Mouse (Mus musculus) gastrocnemius, postnatal 25 days (tissue): ENCODE measurements around the gene Pou4f1. TPM values are rescaled to one million over a fixed set of nuclear protein-coding genes. Genes with fewer than 3 reads are reported as not detected.
"Not testable (repeated sequence)": the region's sequence is repeated elsewhere in the genome, so short reads cannot be mapped to it uniquely, and the experiment has no call there.

Source experiments
- DNase-seq: peaks from one replicate; pipeline ENCODE4 v3.0.0; 2022
- long read RNA-seq, 2 experiments: library from polyadenylated mRNA; stranded (forward); transcript quantifications; one replicate each; pipeline ENCODE4 v2.0.0; 2021
- total RNA-seq, 2 experiments: library from RNA; stranded (reverse); gene quantifications; 1 replicate in 1 of 2; 2 replicates in 1 of 2; pipeline ENCODE4 v1.2.3; 2021

Gene Pou4f1
- 1 to 10 TPM; 1.1 TPM for total RNA-seq
- long read RNA-seq, experiment 1: 0 reads
- long read RNA-seq, experiment 2, full-length matches to known transcripts: 1 of 1 reads
- long read RNA-seq, experiment 2, partial matches to known transcripts: 0 of 1 reads
- long read RNA-seq, experiment 2, other reads (novel, unspliced or antisense): 0 of 1 reads

DNA sequence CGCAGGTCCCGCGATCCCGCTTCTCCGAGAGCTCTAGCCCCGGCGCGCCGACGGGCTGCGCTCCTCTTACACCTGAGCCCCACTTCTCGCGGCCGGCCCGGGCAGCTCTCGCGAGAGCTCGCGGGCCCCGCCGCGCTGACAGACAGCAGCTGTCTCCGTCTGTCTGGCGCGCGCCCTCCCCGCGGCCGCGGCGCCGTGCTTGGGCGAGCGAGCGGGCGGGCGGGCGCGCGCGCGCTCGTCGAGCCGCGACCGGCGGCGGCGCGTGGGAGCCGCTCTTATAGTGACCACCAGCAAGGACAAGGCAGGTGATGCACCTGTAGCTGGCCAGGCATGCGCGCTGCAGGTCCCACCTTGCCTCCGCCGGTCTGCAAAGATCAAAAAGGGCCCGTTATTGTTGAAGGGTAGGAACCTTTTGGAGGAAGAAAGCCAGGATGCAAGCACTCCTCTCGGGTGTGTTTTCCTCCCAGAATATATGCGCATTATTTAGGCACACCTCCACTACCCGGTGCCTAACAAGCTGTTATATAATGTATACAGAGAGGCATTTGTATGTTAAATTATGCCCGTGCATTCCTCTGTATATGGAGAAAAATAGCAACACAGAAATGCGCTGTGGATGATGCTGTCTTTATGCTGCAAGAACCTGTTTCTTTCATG, at the start of gene Pou4f1:
TSS of gene Pou4f1 (minus strand) at position 34 of the 657 bp plus-strand sequence.
- peak; percentile 75 for DNase-seq

DNA sequence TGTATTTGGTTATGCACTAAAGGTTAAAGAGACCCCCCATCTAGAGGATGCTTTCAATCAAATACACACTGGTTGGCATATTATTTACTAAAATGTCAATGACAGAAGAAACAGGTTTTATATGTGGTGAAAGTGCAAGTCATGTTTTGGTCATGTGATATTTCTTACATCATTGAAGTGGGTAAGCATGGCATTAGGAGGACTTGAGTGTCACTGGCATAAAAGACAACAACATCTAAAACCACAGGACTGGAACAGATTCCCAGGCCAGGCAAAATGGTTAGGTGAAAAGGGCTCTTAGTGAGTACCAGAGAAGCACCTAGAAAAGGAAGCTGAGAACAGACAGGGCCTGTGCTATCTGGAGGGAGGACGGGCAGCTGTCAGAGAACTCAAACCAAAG, 43.9 kb upstream of the Pou4f1 start:
- no peak for DNase-seq

DNA sequence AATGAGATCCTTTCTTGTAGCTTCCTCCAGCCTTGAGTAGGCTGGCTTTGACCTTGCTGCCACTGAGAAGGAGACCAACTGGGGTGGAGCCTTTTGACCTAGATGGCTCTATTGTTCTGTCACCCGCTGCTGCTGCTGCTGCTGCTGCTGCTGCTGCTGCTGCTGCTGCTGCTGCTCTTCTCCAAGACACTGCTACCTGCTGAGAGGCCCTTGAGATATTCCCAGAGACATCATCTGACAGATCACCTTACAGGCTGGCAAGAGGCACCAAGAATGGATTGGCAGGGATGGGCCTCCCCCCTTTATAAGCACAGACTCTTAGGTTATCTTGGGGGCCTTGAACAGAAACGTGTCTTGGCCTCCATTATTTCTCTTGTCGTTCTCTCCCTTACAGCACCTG, 35.0 kb upstream of the Pou4f1 start:
- not testable (repeated sequence) for DNase-seq

DNA sequence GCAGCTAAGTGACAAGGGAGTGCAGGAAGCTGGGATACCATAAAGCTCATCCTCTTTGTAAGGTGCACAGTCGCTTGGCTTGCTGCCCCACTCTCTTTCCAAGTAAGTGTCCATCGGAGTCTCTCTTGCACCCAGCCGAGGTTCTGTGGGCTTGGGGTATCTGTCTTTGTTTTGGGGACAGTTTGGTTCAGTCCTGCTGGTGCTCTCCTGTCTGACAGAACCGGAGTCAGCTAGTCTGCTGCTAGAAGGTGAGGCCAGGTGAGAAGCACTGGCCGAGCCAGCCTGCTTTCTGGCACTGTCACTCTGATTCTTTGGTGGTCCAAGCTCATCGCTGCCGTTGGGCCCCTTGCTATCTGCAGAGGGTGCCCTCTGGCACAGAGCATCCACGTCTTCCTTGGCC, 12.0 kb upstream of the Pou4f1 start:
- no peak for DNase-seq

DNA sequence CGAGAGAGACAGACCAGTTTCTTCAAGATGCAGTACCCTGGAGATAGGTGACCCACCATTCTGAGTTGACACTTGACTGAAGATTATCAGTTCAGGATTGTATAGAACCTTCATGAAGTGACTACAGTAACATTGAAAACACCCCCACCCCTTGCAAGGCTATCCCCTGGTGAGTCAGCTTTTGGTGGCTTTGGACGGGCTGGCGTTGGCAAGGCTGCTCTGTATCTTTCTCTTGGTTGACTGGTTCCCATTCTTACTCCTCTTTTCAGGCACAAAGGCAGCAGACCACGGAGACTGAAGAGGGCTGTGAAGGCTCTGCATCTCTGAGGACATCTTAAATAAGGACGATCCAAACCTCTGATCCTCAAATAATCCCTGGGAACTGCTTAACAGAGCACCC, 10.8 kb upstream of the Pou4f1 start:
- no peak for DNase-seq

DNA sequence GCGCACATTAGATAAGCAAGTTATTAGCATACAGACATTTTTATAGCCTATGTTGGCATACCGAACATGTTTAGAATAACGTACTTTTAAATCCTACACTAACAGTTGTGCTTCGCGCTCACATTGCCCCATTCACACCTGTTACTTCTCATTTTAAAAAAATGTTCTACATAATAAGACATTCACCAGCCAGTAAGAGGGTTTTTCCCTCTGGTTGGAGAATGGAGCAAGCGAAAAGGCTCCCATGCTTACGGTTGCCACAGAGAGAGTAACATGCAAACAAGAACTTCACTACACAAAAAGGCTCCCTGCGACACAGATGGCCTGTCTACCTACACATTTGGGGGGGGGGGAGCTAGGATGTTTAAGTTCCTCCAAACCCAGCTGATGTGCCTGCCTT, 9.8 kb upstream of the Pou4f1 start:
- DNase-seq: no peak

DNA sequence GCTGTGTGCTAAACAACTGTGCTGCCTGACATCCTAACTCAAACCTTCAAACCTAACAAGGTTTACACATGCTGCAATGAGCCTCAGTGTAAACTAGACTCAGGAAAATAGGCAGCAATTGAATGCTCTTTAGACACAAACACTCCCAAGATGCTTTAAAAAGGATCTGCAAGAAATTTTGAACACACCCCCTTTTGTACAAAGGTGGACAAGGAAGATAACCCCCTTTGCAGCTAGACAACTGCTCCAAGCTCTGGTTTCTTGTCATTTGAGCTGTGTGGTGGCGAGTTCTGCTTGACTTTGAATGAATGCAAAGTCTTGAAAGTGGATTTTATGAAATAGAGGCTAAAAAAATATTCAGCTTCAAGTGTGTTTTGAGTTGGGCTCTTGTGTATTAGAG, 7.6 kb upstream of the Pou4f1 start:
- no peak for DNase-seq

DNA sequence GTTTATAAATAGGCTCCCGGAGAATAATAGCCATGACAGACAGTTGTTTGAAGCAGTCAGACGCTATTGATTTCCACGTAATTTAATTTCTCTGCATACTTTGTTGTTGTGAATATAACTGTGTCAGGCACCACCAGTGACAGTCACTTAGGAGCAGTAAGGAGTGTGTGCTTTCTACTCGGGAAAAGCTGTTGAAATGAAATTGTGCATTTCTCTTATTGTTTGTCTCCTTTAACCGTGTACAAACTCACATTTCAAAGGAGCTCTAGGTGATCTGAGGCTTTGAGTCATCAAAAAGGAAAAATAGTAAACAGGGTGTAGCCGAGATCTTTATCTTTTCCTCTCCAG, 798 bp upstream of the Pou4f1 start:
- DNase-seq: no peak

DNA sequence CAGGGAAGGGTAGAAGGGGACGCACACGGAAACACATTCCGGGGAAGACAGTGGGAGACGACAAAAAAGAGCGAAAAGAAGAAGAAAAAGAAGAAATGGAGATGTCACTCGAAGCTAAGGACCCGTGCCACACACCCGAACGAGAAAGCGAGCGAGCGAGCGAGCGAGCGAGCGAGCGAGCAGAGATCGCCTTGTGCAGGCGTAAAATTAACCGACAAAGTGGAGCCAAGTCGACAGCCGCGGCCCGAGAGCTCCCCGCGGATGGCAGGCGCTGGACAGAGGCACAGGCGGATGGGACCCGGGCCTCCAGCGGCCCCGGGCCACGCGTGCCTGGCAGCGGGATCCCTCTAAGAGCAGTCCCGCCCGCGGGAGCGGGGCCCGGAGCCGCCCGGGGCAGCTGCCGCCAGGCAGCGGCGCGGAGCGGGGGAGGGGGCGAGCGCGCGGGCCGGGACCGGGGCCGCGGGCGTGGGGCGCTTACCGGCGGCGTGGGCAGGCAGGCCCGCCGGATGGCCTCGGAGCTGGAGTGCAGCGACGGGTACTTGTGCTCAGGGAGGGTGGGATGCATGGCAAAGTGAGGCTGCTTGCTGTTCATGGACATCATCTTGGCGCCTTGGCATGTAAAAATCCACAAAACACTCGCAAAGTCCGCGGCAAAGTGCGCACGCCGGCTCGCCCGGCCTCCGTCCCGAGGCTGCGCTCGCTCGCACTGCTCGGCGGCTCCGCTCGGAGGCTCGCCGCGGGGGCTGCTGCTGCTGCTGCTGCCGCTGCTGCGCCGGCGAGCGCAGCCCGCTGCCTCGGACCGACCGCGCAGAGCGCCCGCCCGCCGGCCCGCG, 450 bp downstream of the Pou4f1 start:
- no peak for DNase-seq

DNA sequence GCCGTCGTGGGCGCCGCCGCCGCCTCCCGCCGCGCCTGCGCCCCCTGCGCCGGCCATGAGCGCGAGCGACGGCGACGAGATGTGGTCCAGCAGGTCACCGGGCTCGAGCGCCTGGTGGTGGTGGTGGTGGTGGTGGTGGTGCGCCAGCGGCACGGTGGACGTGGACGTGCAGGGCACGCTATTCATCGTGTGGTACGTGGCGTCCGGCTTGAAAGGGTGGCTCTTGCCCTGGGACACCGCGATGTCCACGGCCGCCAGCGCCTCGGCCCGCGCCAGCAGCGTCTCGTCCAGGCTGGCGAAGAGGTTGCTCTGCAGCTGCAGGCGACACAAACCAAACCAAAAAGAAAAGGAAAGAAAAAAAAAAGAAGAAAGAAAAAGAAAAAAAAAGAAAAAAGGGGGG, 1.2 kb downstream of the Pou4f1 start:
- DNase-seq: no peak

DNA sequence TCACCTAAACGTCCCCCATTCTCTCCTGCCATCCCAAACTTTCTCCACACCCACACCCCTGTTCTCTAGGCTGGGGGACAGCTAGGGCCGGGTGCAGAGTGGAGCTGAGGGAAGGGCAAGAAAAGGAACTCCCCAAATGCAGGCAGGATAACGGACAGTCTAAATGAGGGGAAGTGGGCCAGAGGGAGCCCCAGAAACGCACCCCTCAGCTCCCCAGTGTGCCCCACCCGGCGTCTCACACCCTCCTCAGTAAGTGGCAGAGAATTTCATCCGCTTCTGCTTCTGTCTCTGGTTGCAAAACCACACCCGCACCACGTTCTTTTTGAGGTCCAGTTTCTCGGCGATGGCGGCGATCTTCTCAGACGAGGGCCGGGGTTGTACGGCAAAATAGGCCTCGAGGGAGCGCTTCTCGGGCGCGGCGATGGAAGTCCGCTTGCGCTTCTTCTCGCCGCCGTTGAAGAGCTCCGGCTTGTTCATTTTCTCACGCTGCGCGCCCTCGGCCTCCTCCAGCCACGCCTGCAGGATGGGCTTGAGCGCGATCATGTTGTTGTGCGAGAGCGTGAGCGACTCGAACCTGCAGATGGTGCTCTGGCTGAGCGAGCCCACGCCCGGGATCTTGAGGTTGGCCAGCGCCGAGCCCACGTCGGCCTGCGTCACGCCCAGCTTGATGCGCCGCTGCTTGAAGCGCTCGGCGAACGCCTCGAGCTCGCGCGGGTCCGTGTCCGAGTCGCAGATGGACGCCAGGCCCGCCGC, 2.1 kb downstream of the Pou4f1 start:
- no peak for DNase-seq

DNA sequence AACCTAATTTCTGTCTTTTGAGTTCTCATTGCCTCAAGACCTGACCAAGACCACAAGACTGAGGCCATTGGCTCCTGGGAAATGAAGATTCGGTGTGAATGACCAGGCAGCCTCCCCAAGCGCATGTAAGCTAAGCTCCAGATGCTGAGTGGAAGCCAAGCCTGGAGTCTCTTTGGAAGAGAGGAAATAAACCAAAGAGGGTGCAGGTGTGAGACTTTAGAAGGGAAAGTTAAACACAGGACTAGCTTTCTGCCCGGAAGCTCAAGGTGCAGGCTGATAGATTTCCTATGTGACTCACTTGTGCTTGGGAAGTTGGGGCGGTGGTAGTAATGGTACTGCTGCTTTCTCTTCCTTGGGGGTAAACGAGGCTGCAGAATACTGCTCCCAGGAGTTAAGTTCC, 3.0 kb downstream of the Pou4f1 start:
- DNase-seq: no peak

DNA sequence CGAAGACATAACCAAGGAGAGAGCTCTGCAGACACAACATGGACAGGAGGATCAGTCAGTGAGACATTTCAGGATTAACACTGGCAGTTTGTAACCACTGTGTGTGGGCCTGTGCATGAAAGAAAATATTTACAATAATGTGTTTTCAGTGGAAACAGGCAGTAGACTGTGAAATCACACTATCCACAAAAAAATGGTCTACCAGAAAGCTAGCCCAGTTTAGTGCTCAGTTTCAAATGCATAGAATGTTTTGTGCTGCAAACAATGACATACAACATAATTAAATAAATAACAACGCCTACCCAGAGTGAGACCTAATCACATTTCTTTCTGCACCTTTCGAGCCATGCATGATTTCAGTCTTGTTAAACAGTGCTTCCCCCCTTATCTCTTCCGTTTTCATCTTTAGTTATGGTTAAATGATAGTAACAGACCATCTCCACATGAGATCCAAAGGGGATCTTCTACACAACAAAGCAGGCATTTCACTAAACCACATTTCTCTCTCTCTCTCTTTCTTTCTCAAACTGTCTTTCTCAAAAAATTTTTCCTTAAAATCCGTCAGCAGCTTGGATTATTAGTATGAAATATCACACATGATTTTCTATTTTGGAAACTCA, 4.1 kb downstream of the Pou4f1 start:
- DNase-seq: no peak

DNA sequence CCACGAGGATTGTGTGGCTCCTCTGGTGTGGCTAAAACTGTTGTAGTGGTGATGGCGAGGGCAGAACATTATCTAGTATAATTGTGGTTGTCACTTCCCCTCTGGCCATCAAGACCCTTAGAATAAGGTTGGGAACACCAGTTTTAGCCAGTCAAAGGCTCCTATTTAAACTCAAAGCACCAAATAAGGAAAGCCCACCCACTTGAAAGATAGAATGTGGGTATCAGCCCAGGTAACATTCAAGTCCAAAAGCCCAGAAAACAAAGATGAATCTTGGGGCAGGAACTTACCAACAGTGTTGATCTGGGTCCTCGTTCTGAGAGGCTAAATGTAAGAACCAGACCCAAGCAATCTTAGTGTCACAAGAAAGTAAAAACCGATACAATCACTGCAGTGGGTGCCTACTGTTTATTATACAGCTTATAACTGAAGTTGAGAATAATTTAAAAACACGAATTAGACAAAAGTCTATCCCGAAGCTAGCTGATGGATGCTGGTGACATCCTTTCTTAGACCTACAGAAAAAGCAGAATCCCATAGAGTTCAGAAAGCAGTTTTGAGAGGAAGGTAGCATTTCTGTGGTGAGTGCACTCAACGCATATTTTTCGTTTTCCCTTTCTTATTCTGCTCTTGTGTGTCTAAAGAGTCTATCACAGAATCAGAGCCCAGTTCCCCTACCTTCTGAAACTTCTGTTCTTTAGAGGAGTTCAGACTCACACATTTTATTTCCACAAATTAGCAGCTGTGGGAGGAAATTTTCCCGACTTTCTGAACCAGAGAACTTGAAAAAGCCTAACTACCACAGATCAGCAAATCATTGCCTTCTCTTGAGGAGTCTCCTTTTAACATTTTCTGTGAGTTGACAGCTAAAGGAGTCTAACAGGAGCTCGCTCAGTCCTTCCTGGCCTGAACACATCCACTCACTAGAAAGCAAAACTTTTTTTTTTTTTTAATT, 6.2 kb downstream of the Pou4f1 start:
- no peak for DNase-seq

DNA sequence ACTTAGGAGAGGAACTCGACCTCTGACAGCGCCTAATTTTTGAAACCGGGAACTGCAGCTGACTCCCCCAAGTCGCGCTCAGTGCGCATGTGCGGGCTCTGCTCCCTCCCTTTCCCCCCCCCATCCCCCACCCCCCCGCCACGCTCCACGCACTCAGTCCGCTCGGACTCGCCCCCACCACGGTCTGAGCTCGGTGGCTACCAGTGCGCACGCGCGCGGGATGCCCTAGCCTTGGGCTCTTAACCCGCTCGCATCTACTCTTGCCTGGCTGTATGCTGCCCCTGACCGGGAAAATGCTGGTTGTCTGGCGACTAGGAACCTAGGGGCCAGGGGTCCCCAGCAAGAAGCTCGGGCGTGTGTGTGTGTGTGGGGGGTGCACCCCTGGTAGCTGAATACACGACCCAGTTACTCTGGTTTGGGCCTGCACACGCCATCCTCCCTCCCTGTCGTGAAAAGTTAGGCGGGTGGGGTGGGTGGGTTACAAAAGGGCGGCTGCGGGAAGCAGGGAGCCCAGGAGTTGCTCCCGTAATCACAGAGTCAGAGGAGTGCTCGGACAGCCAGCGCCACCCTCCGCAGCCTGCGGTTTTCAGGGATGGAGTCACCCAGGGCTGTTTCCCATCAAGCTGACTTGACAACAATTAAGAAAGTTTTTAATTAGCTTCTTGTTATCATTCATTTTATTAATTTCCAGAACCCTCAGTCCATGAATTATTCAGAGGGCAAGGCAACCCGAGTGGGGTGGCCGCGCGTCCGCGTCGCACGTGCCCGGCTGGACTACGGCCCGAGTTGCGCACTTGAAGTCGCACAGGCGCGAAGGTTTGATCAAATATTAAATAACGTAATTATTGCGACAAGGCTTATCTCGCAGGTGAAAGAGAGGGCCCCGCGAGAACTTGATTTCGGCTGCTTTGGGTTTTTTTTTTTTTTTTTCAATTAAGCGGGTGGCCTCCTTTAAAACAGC, 7.2 kb downstream of the Pou4f1 start:
- no peak for DNase-seq

DNA sequence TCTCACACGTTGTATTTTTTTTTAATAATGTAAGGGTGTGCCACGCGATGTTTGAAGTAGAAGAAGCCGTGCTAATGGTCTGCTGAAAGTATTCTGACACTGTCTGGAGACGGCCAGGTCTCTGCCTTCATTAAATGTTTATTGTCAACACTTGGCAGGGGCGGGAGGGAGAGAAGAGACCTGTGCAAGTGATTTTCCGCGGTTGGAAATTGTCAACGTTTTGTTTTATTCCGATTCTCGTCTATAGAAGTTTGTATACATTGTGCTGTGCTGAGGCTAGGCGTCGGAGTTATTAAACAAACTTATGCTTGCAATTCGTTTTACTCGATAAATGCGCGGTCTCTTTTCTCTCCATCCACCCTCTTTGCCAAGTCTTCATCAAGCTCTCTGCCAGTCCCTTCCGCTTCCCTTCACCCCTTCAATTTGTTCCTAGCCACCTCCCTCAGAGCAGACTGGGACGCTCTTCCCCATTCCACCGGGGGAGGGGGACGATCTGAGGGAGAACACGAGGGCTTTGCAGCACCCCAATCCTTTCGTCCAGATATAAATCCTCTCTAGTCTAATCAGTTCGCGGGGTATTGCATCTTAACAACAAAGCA, 8.2 kb downstream of the Pou4f1 start:
- DNase-seq: no peak

DNA sequence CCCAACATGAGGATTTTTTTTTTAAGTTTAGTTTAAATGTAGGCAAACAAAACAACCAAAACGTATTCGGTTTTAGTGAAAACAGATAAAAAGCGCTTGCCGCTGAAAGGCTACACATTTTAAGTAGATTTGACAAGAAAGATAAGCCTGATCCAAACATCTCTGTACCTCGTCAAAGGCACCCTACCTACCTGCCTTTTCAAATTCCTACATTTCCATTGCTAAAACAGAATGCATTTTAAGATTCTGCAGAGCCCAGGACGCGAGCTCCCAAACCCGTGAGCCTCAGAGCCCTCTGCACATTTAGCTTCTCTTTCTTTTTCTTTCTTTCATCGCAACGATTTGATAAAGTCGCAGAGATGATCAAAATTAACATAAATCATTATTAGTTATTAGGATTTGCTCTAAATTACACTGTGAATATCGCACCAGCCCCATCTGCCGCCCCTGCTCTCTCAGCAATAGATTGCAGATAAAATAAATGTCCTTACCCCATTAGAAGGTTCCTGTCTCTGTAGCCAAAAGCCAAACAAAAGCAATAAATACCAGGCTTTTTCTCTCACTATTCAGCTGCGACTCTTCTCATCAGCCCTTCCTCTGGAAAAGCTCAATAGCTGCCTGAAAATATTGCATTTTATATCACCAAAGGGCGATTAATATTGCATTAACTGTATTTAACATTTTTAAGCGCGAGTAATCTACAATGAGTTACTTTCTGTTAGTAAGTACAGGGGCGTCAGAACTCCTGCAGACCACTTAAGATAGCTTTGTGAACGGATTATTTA, 8.9 kb downstream of the Pou4f1 start:
- DNase-seq: no peak

DNA sequence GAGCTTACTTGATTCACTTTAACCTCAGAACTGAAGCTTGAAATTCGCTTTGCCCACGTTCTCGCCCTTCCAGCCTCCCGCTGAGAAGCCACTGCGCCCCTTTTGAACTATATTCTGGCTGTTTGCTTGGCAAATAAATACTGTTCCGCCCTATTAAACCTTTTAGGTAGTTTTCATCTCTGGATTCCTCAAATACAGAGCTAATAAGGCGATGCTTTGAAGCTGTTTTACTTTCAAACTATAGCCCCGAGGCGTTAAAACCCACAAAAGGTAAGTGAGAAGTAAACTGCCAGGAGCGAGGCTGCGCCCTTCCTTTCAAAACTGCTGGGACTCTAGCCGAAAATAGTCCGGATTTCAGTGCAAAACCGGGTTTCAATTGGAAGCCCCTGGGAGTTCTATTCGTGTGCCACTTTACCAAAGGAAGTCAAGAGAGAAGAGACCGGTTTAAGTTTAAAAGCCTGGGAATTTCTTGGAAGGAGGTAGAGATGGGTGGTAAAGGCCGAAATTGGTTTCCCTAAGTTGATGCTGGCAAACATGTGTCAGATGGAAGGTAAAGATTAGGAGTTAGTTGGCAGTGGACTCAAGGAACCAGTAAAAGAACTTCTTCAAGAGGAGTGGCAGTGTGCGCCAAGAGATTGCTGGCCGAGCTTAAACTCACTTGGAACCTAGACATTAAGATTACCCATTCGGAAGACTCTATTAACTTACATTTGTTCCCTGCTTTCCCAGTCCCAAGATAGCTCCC, 9.7 kb downstream of the Pou4f1 start:
- DNase-seq: no peak
